Mouse (Mus musculus) layer of hippocampus, adult 9-10 months (tissue): Measurements from ENCODE around the gene Saysd1.
A peak's percentile ranks its signal among the peaks of the same experiment; 100 is the strongest.

Experiments used
- DNase-seq: peaks from one replicate; pipeline ENCODE4 v3.0.0; 2022; ENCODE audit warnings: low spot score

The Saysd1 gene

DNA sequence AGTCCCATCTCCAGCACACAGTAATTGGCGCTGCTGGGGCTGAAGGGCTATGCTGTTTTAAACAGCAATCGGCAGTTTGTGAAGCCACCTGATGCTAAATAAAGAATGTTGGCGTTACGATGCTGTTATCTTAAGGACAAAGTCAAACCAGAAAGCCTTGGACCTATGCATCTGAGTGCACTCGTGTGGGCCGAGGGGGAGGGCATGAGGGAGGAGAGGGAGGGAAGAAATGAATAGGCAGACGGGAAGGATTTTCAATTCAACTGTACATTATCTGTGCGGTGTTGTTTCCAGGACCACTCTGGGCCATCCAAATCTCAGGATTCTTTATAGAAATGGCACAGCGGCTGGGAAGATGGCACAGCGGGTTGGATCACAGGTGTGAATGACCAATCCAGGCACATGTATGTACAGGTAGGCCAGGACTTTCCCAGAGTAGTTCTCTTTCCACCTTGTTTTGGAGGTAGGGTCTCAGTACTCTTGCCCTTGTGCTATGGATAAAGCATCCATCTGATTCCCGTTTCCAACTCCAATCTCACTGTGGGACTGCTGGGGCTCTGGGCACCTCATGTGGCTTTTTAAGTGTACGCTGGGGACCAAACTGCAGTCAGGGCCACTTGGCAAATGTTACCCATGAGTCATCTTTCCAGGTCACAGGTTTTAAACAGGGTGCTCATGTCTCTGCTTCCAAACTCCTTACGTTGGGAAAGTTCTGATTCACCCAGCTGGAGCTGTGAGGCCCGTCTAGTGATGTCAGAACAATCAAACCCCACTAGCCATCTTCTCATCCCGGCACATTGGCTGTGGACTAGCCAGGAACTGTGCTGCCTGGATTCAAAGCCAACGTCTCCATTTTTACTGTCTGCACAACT is at the start of gene Saysd1:
Gene Saysd1, minus strand, starts transcription at position 51 of the 872 bp plus-strand sequence.
- no peak for DNase-seq

- no peak for DNase-seq
Observed at GRCm38 (mm10) chr14:20185426-20185825, 47.1 kb upstream of the Saysd1 start.

DNA sequence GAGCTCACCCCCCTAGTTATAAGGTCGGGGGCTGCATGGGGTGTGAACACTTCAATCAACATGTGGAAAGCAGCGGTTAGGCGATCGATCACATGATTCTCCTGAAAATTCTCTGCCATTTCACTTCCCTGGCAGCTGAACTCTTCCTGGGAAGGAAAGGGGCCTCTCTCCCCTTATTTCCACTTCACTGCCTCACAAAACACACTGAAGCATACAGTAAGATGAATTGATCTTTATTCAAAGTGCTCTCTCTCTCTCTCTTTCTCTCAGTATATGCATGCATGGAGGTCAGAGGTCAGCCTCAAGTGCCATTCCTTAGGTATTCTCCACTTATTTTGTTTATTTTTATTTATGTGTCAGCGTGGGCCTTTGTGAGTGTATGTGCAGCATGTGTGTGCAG is 45.4 kb upstream of the Saysd1 start:
- no peak for DNase-seq

DNA sequence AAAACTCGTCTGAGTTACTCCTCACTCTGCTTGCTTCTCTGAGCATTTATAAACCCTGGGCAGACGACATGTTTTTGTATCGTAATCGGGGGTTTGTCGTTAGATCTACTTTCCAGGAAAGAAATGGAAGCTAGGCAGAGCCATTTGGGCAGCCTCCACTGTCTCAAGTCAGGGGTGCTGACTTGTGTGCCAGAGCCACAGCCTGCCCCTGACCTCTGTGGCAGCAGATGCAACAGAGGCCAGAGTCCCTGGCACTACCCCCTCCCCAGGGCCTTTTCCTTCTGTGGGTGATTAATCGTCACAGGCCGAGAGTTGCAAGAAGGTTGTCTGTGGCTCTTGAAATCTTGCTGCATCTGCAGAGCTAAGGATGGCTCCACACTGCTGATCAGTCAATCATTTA is 44.3 kb upstream of the Saysd1 start:
- DNase-seq, result no peak

GRCm38 (mm10) chr14:20181466-20181921 is 43.2 kb upstream of the Saysd1 start, which contains the start of gene Kcnk5:
Gene Kcnk5, minus strand, starts transcription at chr14:20181809.
- peak; percentile 35 for DNase-seq

- DNase-seq, result no peak
Observed at GRCm38 (mm10) chr14:20180751-20181162, 42.4 kb upstream of the Saysd1 start.

GRCm38 (mm10) chr14:20180304-20180703 is 42.0 kb upstream of the Saysd1 start:
- no peak for DNase-seq

- no peak for DNase-seq
Observed at GRCm38 (mm10) chr14:20179731-20180280, 41.5 kb upstream of the Saysd1 start.

DNA sequence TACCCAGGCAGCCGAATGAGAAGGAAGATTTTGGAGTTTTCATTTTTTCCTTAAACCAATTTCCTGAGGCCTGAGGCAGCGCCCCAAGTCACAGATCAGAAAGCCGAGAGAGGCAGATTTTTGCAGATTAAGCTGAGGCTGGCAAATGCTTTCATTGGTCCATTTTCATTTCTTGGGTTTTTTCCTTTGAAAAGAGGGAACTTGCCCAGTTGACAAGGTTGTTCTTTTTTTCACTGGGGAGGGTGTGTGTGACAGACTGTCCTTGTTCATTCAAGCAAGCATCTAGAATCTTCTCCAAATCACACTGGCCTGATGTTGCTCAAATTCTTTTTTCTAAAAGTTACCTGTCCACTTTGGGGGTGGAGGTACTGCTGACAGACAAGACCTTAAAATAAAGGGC is 40.7 kb upstream of the Saysd1 start:
- DNase-seq, result no peak

- DNase-seq, result no peak
Observed at GRCm38 (mm10) chr14:20178593-20178992, 40.3 kb upstream of the Saysd1 start.

GRCm38 (mm10) chr14:20177494-20178123 is 39.3 kb upstream of the Saysd1 start:
- DNase-seq, result no peak

GRCm38 (mm10) chr14:20175705-20176104 is 37.4 kb upstream of the Saysd1 start:
- no peak for DNase-seq

- DNase-seq, result no peak
Observed at GRCm38 (mm10) chr14:20175114-20175513, 36.8 kb upstream of the Saysd1 start.

- no peak for DNase-seq
Observed at GRCm38 (mm10) chr14:20174696-20175095, 36.4 kb upstream of the Saysd1 start.

DNA sequence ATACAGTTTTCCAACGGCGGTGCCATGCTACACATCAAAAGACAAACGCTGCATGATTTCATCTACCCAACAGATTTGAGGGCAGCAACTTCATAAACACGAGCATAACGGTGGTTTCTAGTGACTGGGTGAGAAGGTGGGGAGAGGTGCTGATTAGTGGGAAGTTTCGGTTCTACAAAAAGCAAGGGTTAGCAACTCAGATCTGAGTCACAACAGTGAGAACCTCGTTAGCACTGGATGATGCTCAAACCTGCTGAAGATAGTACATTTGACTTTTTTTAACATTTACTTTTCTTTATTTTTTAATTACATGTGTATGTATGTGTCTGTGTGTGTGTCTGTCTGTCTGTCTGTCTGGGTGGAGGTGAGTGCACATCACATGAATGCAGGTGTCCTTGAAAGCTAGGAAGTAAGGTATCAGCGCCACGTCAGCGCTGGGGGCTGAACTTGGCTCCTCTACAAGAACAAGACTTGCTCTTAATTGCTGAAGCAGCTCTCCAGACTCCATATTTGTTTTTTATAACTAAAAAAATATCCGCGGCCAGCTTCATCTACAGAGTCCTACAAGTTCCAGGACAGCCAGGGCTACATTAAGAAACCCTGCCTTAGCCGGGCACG is 35.6 kb upstream of the Saysd1 start:
- no peak for DNase-seq

DNA sequence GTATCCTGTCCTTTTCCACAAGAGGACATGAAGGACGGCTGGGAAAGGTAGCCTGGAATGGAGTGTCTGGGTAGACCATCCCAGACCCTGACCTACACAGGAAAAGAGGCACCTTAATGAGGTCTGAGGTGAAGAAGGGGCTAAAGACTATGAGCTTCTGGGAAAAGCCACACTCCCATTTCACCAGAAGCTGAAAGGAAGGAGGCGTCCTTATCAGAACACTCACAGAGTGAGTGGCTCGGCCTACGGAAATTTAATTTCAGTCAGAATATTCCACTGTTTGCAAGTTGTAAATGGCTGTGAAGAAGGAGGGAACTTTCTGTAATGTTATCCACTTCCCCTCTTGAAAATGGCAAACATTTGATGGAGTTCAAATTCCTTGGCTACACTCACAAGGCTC is 34.6 kb upstream of the Saysd1 start:
- no peak for DNase-seq

GRCm38 (mm10) chr14:20172509-20172908 is 34.2 kb upstream of the Saysd1 start:
- DNase-seq, result no peak

- DNase-seq, result no peak
Observed at GRCm38 (mm10) chr14:20171840-20172239, 33.5 kb upstream of the Saysd1 start.

GRCm38 (mm10) chr14:20169251-20169650 is 30.9 kb upstream of the Saysd1 start:
- DNase-seq, result no peak

GRCm38 (mm10) chr14:20168478-20168877 is 30.1 kb upstream of the Saysd1 start:
- DNase-seq, result no peak

- DNase-seq, result no peak
Observed at GRCm38 (mm10) chr14:20168054-20168453, 29.7 kb upstream of the Saysd1 start.

- DNase-seq, result no peak
Observed at GRCm38 (mm10) chr14:20165413-20165812, 27.1 kb upstream of the Saysd1 start.

DNA sequence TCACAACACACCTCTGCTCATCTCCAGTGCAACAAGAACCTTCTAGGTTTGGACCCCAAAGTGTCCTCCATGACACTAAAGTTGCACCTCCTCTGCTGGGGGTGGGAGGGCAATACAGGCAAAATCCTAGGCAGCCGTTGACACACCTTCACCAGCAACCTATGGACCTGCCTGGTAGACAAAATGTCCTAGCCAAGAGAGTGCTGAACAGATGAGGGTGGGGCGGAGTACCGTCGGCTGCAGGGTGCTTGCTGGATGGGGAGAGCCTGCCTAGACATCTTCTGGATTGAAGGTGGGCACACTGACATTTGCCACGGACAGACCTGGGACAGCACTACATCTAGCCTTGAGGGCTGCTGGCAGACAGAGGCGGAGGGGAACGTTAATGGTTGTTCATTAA is 26.1 kb upstream of the Saysd1 start:
- DNase-seq, result no peak
